Mouse (Mus musculus) stomach, embryonic 15.5 days (tissue): ENCODE results near the gene Etnppl. TPM values are rescaled to one million over a fixed set of nuclear protein-coding genes. Genes with fewer than 3 reads are reported as not detected.

Experiments used
- ATAC-seq: fragments of 200-750 bp; cut with Nextera tagmentation; 2 replicates; pipeline ENCODE4 v1.8.0; 2017; ENCODE audit warnings: low read depth, moderate number of reproducible peaks, moderate TSS enrichment; ENCODE audit not compliant: insufficient read depth, low FRiP score
- H3K27ac ChIP-seq: fragments of 300-500 bp; sonication (generic); 2 replicates; pipeline ENCODE4 v1.5.1; 2015; ENCODE audit warnings: mild to moderate bottlenecking, inconsistent platforms
- H3K27me3 ChIP-seq: fragments of 300-500 bp; sonication (generic); replicated peaks from 2 replicates; pipeline ENCODE4 v1.6.1; 2015; ENCODE audit warnings: inconsistent platforms
- H3K36me3 ChIP-seq: fragments of 300-500 bp; sonication (generic); 2 replicates; pipeline ENCODE4 v1.6.1; 2015; ENCODE audit warnings: inconsistent platforms
- H3K4me1 ChIP-seq: fragments of 300-500 bp; sonication (generic); 2 replicates; pipeline ENCODE4 v1.6.1; 2015; ENCODE audit warnings: inconsistent platforms
- H3K4me2 ChIP-seq: fragments of 300-500 bp; sonication (generic); 2 replicates; pipeline ENCODE4 v1.6.1; 2015; ENCODE audit warnings: mild to moderate bottlenecking, inconsistent platforms
- H3K4me3 ChIP-seq: fragments of 300-500 bp; sonication (generic); replicated peaks from 2 replicates; pipeline ENCODE4 v1.5.1; 2015; ENCODE audit warnings: inconsistent platforms
- H3K9ac ChIP-seq: fragments of 300-500 bp; sonication (generic); 2 replicates; pipeline ENCODE4 v1.6.1; 2015; ENCODE audit warnings: inconsistent platforms
- H3K9me3 ChIP-seq: fragments of 300-500 bp; sonication (generic); 2 replicates; pipeline ENCODE4 v1.6.1; 2016; ENCODE audit warnings: inconsistent platforms
- WGBS: fragments of 180-500 bp; shearing (Covaris S2); methylation state at CpG from one replicate; pipeline ENCODE4 v1.1.7; 2015; 5-methylcytosine and 5-hydroxymethylcytosine counted together
- polyA plus RNA-seq: library from polyadenylated mRNA; unstranded; fragments of >200 nt; fragmentation: Nextera tagmentation; extraction: Ambion mirVana; gene quantifications from 2 replicates; pipeline ENCODE4 v1.2.1, GENCODE M21; 2015

Gene Etnppl
- polyA plus RNA-seq, 1 experiment from 2014 or later: 0.09 TPM

- WGBS: 70% methylated on average over 9 of the region's 9 CpGs
- no peak overlapping the region for H3K27ac ChIP-seq
- ATAC-seq: no peak
Measured at GRCm38 (mm10) chr3:130682183-130682582, 64.9 kb downstream of the Etnppl start.

GRCm38 (mm10) chr3:130683836-130684235 is 66.6 kb downstream of the Etnppl start:
- no peak overlapping the region for H3K9ac ChIP-seq
- H3K4me3 ChIP-seq: no peak overlapping the region
- no peaks in the 10 kb centered on the region for H3K27me3 ChIP-seq
- no peak overlapping the region for H3K4me2 ChIP-seq
- 80% methylated on average over 8 of the region's 8 CpGs for whole genome bisulfite sequencing
- no peak for ATAC-seq
- H3K4me1 ChIP-seq: no peaks in the 10 kb centered on the region
- H3K27ac ChIP-seq: no peak overlapping the region
- no peaks in the 10 kb centered on the region for H3K36me3 ChIP-seq
- H3K9me3 ChIP-seq: no peaks in the 10 kb centered on the region

More at GRCm38 (mm10) chr3:130682183-130682582, 64.9 kb downstream of the Etnppl start:
- Histone ChIP-seq H3K4me3 (no peak overlapping the region), H3K4me2 (no peak overlapping the region), H3K27me3 (no peaks in the 10 kb centered on the region), H3K36me3 (no peaks in the 10 kb centered on the region), H3K9me3 (no peaks in the 10 kb centered on the region), H3K4me1 (no peaks in the 10 kb centered on the region), H3K9ac (no peak overlapping the region)

- ATAC-seq: no peak
- H3K4me3 ChIP-seq: no peak overlapping the region
- H3K9me3 ChIP-seq: no peaks in the 10 kb centered on the region
- no peak overlapping the region for H3K27ac ChIP-seq
- H3K9ac ChIP-seq: no peak overlapping the region
- no peaks in the 10 kb centered on the region for H3K36me3 ChIP-seq
- H3K4me2 ChIP-seq: no peak overlapping the region
- 86% methylated on average over 9 of the region's 9 CpGs for WGBS
- H3K4me1 ChIP-seq: no peaks in the 10 kb centered on the region
- no peaks in the 10 kb centered on the region for H3K27me3 ChIP-seq
Measured at GRCm38 (mm10) chr3:130684276-130685013, 67.2 kb downstream of the Etnppl start.

GRCm38 (mm10) chr3:130685014-130685366 is 67.7 kb downstream of the Etnppl start:
- no peak overlapping the region for H3K4me3 ChIP-seq
- no peak overlapping the region for H3K9ac ChIP-seq
- WGBS: 76% methylated on average over 8 of the region's 8 CpGs
- no peaks in the 10 kb centered on the region for H3K9me3 ChIP-seq
- H3K27me3 ChIP-seq: no peaks in the 10 kb centered on the region
- no peaks in the 10 kb centered on the region for H3K36me3 ChIP-seq
- H3K4me1 ChIP-seq: no peaks in the 10 kb centered on the region
- no peak overlapping the region for H3K4me2 ChIP-seq
- H3K27ac ChIP-seq: no peak overlapping the region
- no peak for ATAC-seq

- H3K27me3 ChIP-seq: no peaks in the 10 kb centered on the region
- 100% methylated on average over 1 of the region's 1 CpGs for WGBS
- H3K27ac ChIP-seq: no peak overlapping the region
- H3K9me3 ChIP-seq: no peaks in the 10 kb centered on the region
- ATAC-seq: no peak
- H3K36me3 ChIP-seq: no peaks in the 10 kb centered on the region
- H3K4me1 ChIP-seq: peaks cover 6% of the 10 kb centered on the region; the same call in 1 of the 2 replicates
- no peak overlapping the region for H3K4me3 ChIP-seq
- no peak overlapping the region for H3K4me2 ChIP-seq
- no peak overlapping the region for H3K9ac ChIP-seq
Measured at GRCm38 (mm10) chr3:130687051-130687450, 69.8 kb downstream of the Etnppl start.

Other genes starting within 250 kb of the Etnppl start
- gene Ostc, start 92.0 kb downstream of the Etnppl start, polyA plus RNA-seq: 423 and 433 TPM in 2 replicates
- 843 and 874 TPM in 2 replicates for gene Rpl34, start 113.0 kb downstream of the Etnppl start, polyA plus RNA-seq